Mouse (Mus musculus): ENCODE measurements around the gene Itih5.

GRCm38 (mm10) chr2:10193553-10193952 is 40.2 kb downstream of the Itih5 start:
- TF ChIP-seq CTCF (IDR thresholded peaks at IDR 0.05; ENCODE audit: extremely low read depth, insufficient read depth, insufficient read length, insufficient replicate concordance) = no peak
- TF ChIP-seq POLR2A (IDR thresholded peaks at IDR 0.05; ENCODE audit: low read depth, low read length) = no peak
